Mouse (Mus musculus) intestine, embryonic 16.5 days (tissue): ENCODE results near the gene Adamts8. TPM values are rescaled to one million over a fixed set of nuclear protein-coding genes. Genes with fewer than 3 reads are reported as not detected.
A peak's percentile ranks its signal among the peaks of the same experiment; 100 is the strongest.

Source experiments
- ATAC-seq: fragments of 200-750 bp; cut with Nextera tagmentation; 2 replicates; pipeline ENCODE4 v1.8.0; 2017; ENCODE audit warnings: moderate TSS enrichment, moderate library complexity
- H3K27ac ChIP-seq: fragments of 300-500 bp; sonication (generic); 2 replicates; pipeline ENCODE4 v1.5.1; 2014; ENCODE audit warnings: mild to moderate bottlenecking, low read length
- H3K27me3 ChIP-seq: fragments of 300-500 bp; sonication (generic); replicated peaks from 2 replicates; pipeline ENCODE4 v1.6.1; 2014; ENCODE audit warnings: low read length, control low read depth, mixed read lengths; ENCODE audit not compliant: control insufficient read depth, insufficient read depth
- H3K36me3 ChIP-seq: fragments of 300-500 bp; sonication (generic); 2 replicates; pipeline ENCODE4 v1.6.1; 2014; ENCODE audit warnings: low read length, control low read depth; ENCODE audit not compliant: control insufficient read depth, insufficient read depth
- H3K4me1 ChIP-seq: fragments of 300-500 bp; sonication (generic); 2 replicates; pipeline ENCODE4 v1.6.1; 2014; ENCODE audit warnings: low read length, control low read depth, mixed read lengths; ENCODE audit not compliant: control insufficient read depth, insufficient read depth
- H3K4me2 ChIP-seq: fragments of 300-500 bp; sonication (generic); 2 replicates; pipeline ENCODE4 v1.6.1; 2014; ENCODE audit warnings: low read depth, low read length, control low read depth
- H3K4me3 ChIP-seq: fragments of 300-500 bp; sonication (generic); 2 replicates; pipeline ENCODE4 v1.5.1; 2014; ENCODE audit warnings: mild to moderate bottlenecking, low read length
- H3K9ac ChIP-seq: fragments of 300-500 bp; sonication (generic); 2 replicates; pipeline ENCODE4 v1.6.1; 2014; ENCODE audit warnings: low read depth, low read length
- H3K9me3 ChIP-seq: fragments of 300-500 bp; sonication (generic); 2 replicates; pipeline ENCODE4 v1.6.1; 2016; ENCODE audit warnings: low read length, control low read depth; ENCODE audit not compliant: control insufficient read depth
- WGBS: fragments of 180-500 bp; shearing (Covaris S2); extraction: QIAGEN DNeasy Blood & Tissue Kit; methylation state at CpG from one replicate; pipeline ENCODE4 v1.1.7; 2014; 5-methylcytosine and 5-hydroxymethylcytosine counted together
- polyA plus RNA-seq: library from polyadenylated mRNA; unstranded; fragments of >200 nt; fragmentation: Nextera tagmentation; extraction: Ambion mirVana; gene quantifications from 2 replicates; pipeline ENCODE4 v1.2.1, GENCODE M21; 2015

Adamts8 gene
- polyA plus RNA-seq, 1 experiment from 2014 or later, result 6.8 TPM

DNA sequence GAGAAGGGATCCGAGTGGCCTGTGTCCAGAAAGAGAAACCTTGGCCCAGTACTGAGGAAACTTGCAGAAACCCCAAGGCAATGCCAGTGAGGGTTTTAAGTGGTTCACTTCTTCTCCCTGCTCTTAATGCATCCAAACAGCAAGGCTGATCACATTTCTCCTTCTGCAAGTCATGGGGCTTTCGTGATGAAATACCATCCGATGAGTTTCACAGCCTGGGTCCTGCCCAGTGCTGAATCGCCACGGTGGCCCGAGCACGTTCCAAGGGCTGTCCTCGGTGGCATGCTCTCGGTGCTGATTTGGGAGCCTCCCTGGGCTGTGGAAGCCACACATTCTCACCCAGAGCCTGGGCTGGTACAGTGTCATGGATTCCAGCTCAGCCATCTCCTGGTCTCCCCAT is 12.9 kb downstream of the Adamts8 start:
- Histone ChIP-seq H3K9ac (no peak overlapping the region), H3K9me3 (no peaks in the 10 kb centered on the region), H3K27ac (no peak overlapping the region), H3K4me3 (no peak overlapping the region), H3K27me3 (no peaks in the 10 kb centered on the region), H3K4me1 (peaks cover 10% of the 10 kb centered on the region; the same call in 1 of the 2 replicates), H3K36me3 (no peaks in the 10 kb centered on the region), H3K4me2 (no peak overlapping the region)
- 92% methylated on average over 9 of the region's 9 CpGs for WGBS
- no peak for ATAC-seq

DNA sequence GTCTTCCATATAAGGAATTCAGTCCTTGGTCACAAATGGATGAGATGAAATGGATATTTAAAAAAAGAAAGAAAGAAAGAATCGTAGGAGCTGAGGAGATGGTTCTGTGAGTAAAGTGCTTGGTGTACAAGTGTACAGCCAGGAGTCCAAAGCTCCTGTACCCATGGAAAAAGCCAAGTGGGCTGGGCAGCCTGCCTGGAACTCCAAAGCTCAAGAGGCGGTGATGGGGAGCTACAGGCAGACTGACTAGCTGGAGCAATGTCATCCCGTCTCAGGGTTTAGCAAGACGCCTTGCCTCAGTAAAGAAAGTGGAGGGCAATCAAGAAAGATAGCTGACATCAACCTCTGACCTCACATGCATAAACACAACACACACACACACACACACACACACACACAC is 21.4 kb downstream of the Adamts8 start:
- WGBS, result 80% methylated on average over 4 of the region's 4 CpGs
- Histone ChIP-seq H3K4me2 (no peak overlapping the region), H3K27ac (no peak overlapping the region), H3K9ac (no peak overlapping the region), H3K9me3 (no peaks in the 10 kb centered on the region), H3K36me3 (no peaks in the 10 kb centered on the region), H3K4me1 (0 out of 2 replicates have a peak, but pooled peaks cover 2% of the 10 kb centered on the region), H3K27me3 (no peaks in the 10 kb centered on the region), H3K4me3 (no peak overlapping the region)
- ATAC-seq, result no peak

DNA sequence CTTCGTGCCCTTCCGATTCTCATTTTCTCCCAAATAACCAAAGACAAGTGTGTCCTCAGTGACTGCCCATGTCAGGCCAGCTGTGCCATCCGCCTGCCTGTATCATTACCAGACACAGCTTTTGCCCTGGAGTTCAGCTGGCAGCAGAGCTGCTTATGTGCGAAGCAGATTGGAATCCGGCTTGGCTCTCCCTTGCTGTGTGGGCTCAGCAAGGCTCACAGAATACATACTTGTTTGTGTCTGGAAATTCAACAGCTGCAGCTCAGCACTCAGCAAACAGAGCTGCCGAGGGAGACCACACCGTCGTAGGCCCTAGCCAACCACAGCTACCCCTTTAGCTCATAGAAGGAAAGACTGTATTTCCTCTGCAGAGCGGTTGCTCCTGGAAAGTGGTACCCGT is 22.3 kb downstream of the Adamts8 start:
- Histone ChIP-seq H3K9me3 (no peaks in the 10 kb centered on the region), H3K4me3 (no peak overlapping the region), H3K4me1 (0 out of 2 replicates have a peak, but pooled peaks cover 2% of the 10 kb centered on the region), H3K36me3 (no peaks in the 10 kb centered on the region), H3K27ac (peak overlapping the region; percentile 45), H3K4me2 (no peak overlapping the region), H3K27me3 (no peaks in the 10 kb centered on the region), H3K9ac (no peak overlapping the region)
- WGBS, result 44% methylated on average over 10 of the region's 10 CpGs
- ATAC-seq, result peak; percentile 83

DNA sequence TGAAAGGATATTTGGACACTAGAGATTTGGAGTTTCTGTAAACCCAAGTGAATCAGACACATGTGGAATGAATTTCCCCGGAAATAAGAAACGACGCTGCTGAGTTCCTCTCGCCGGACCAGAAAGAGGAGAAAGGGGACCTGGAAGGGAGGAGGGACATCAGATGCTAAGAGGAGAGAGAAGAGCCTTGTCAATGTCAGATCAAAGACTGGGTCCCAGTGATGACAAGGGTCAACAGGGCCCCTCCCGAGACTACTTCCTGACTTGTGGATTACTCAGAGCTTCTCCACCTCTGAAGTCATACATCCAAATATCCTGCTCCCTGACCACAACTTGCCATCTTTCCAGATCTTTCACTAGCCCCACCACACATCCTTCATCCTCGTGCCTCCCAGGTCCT is 24.5 kb downstream of the Adamts8 start:
- H3K9ac ChIP-seq, result no peak overlapping the region
- H3K36me3 ChIP-seq, result no peaks in the 10 kb centered on the region
- no peaks in the 10 kb centered on the region for H3K27me3 ChIP-seq
- 46% methylated on average over 7 of the region's 7 CpGs for WGBS
- no peak overlapping the region for H3K4me3 ChIP-seq
- H3K9me3 ChIP-seq, result no peaks in the 10 kb centered on the region
- no peak overlapping the region for H3K27ac ChIP-seq
- 0 out of 2 replicates have a peak, but pooled peaks cover 3% of the 10 kb centered on the region for H3K4me1 ChIP-seq
- H3K4me2 ChIP-seq, result no peak overlapping the region
- no peak for ATAC-seq

DNA sequence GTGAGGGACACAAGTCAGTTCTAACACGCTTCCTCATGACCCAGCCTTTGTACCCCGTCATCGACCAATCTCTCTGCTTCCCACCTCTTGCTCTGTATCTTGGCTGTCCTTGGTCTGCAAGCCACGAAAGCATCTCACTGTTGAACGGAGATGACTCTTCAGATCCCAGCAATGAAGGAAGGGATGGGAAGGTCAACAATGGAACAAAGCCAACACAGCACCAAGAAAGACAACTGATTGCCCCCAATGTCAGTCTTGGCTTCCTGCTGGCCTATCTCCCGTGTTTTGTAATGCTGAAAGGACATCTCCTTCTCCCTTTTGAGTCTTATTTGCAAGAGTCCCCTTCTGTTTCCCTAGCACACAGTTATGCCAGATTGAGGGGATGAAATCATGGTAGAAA is 25.8 kb downstream of the Adamts8 start:
- no peak overlapping the region for H3K27ac ChIP-seq
- H3K9ac ChIP-seq, result no peak overlapping the region
- no peak overlapping the region for H3K4me3 ChIP-seq
- no peak for ATAC-seq
- WGBS, result 82% methylated on average over 6 of the region's 6 CpGs
- no peaks in the 10 kb centered on the region for H3K9me3 ChIP-seq
- no peaks in the 10 kb centered on the region for H3K27me3 ChIP-seq
- H3K4me2 ChIP-seq, result no peak overlapping the region
- H3K4me1 ChIP-seq, result 0 out of 2 replicates have a peak, but pooled peaks cover 6% of the 10 kb centered on the region
- H3K36me3 ChIP-seq, result no peaks in the 10 kb centered on the region

DNA sequence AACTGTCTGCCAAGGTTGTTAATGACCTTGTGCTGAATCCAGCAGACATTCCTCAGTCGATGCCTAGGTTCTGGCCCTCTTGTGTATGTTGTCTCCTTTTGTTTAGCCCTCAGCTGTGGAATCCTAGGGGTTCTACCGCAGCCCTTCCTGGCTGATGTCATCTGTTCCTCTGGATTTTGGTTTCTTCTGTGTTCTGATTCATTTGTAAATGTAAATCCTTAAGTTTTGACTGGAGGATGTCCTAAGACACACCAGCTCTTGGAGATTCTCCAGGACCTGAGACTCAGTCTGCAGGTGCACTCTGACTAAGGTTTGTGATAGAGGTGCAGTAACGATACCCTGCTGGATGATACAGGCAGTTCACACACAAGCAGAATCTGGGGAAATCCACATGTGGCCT is 27.6 kb downstream of the Adamts8 start:
- no peaks in the 10 kb centered on the region for H3K36me3 ChIP-seq
- ATAC-seq, result no peak
- no peaks in the 10 kb centered on the region for H3K27me3 ChIP-seq
- WGBS, result 51% methylated on average over 3 of the region's 3 CpGs
- H3K4me2 ChIP-seq, result no peak overlapping the region
- no peak overlapping the region for H3K4me3 ChIP-seq
- H3K27ac ChIP-seq, result no peak overlapping the region
- H3K4me1 ChIP-seq, result 0 out of 2 replicates have a peak, but pooled peaks cover 6% of the 10 kb centered on the region
- H3K9me3 ChIP-seq, result no peaks in the 10 kb centered on the region
- no peak overlapping the region for H3K9ac ChIP-seq

DNA sequence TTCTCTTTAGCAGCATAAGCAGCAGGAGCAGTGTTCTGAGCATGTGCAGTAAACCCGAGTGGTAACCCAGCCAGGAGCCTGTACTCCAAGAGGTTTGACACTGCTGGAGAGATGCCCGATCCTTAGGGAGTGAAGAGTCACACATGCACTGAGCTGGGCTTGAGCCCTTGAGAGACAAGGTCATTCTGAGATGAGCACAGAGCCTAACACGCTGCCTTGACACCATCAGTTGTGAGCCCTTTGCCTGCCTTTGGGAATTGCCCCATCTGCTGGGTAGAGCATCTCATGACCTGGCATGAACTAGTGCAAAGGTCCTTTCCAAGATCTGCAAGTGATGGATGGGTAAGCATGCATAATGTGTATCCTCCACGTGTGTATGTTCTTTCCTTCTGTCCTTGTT is 29.6 kb downstream of the Adamts8 start:
- H3K27ac ChIP-seq, result no peak overlapping the region
- WGBS, result 52% methylated on average over 4 of the region's 4 CpGs
- no peak overlapping the region for H3K9ac ChIP-seq
- no peaks in the 10 kb centered on the region for H3K27me3 ChIP-seq
- no peak for ATAC-seq
- H3K4me1 ChIP-seq, result 0 out of 2 replicates have a peak, but pooled peaks cover 4% of the 10 kb centered on the region
- H3K4me3 ChIP-seq, result no peak overlapping the region
- no peak overlapping the region for H3K4me2 ChIP-seq
- no peaks in the 10 kb centered on the region for H3K9me3 ChIP-seq
- H3K36me3 ChIP-seq, result no peaks in the 10 kb centered on the region

DNA sequence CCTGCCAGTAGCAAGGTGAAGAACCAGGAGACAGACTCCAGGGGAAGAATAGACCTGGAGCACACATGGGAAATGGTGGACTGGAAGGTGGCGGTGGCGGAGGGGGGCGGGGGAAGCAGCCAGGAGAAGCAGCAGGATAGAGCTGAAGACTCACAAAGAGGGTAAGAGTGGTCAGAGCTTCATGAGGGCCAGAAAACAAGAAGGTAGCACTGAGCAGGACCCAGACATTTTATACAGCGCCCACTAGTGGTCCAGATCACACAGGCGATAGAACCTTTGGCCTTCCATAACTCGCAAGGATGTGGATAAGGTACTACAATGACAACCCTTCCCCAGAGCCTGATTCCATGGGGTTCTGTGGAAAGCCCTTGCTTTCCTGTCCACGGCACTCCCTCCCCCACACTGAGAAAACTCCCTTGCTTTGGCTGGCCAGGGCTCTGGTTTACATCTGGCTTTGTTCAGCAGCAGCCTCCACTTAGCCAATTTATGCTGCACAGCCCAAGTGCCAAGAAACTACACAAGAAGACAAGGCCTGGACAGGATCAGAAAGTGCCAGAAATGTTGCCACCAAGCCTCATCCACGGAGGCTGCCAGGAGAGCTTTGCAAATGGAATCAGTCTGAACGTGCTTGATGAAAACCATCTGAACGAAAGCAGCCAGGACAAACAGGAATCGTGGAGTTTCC is 34.1 kb downstream of the Adamts8 start:
- Histone ChIP-seq H3K4me3 (no peak overlapping the region), H3K27ac (peak overlapping the region; percentile 71), H3K4me2 (no peak overlapping the region), H3K27me3 (no peaks in the 10 kb centered on the region), H3K9ac (no peak overlapping the region), H3K9me3 (no peaks in the 10 kb centered on the region), H3K4me1 (0 out of 2 replicates have a peak, but pooled peaks cover 4% of the 10 kb centered on the region), H3K36me3 (no peaks in the 10 kb centered on the region)
- 52% methylated on average over 11 of the region's 11 CpGs for WGBS
- peak; percentile 84 for ATAC-seq

DNA sequence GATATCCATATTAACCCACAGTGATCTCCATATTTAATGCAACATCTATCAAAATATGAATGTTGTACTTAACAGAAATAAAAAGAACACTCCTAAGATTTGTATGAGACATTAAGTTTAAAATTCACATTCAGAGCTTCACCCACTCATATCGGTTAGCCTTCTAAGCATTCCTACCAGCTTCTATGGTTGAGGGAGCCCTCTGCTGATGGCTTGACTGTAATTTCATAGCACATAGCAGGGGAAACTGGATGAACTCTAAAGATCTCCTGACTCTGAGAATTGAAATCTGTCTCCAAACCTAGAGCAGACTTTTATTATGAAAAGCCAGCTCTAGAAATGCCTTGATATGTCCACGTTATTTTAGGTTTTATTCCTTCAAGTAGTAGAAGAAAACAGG is 38.1 kb downstream of the Adamts8 start:
- Histone ChIP-seq H3K4me2 (no peak overlapping the region), H3K27ac (no peak overlapping the region), H3K27me3 (no peaks in the 10 kb centered on the region), H3K9ac (no peak overlapping the region), H3K4me1 (no peaks in the 10 kb centered on the region), H3K36me3 (no peaks in the 10 kb centered on the region), H3K4me3 (no peak overlapping the region), H3K9me3 (no peaks in the 10 kb centered on the region)
- 53% methylated on average over 2 of the region's 2 CpGs for whole genome bisulfite sequencing
- ATAC-seq, result no peak

DNA sequence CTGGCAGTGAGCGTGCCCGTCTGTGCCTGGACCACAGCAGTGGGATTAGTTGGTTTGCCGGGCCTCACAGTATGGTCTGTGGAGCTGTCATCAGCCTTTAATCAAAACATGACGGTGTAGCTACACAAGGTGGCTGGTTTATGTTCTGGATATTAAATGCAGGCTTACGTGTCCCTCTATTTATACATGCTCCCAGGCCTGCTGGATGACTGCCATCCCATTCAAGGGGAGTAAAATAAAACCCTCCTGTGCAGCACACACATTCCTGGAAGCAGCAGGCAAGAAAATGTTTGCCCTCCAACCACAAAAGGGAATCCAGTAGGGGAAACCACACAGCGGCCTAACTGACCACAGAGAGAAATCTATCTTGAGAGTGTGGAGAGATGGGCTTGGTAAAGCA is 43.4 kb downstream of the Adamts8 start:
- Histone ChIP-seq H3K9ac (no peak overlapping the region), H3K4me3 (no peak overlapping the region), H3K4me2 (no peak overlapping the region), H3K27me3 (no peaks in the 10 kb centered on the region), H3K4me1 (no peaks in the 10 kb centered on the region), H3K27ac (peak overlapping the region; percentile 58), H3K36me3 (no peaks in the 10 kb centered on the region), H3K9me3 (no peaks in the 10 kb centered on the region)
- 62% methylated on average over 6 of the region's 6 CpGs for WGBS
- 0 out of 2 replicates have a peak, but pooled peaks have one; percentile 31 for ATAC-seq
